Mouse (Mus musculus): ENCODE data around the gene Actn3. TPM values are rescaled to one million over a fixed set of nuclear protein-coding genes. Genes with fewer than 3 reads are reported as not detected.

Actn3 gene
- polyA plus RNA-seq, 1 experiment from 2014 or later: 29.6 TPM

GRCm38 (mm10) chr19:4859081-4859480 lies 18.6 kb downstream of the Actn3 start:
- Histone ChIP-seq H3K27me3 (no peaks in the 10 kb centered on the region), H3K9ac (no peak overlapping the region), H3K4me3 (replicated peaks) (no peak overlapping the region), H3K4me2 (replicated peaks) (no peak overlapping the region), H3K4me1 (peaks cover 7% of the 10 kb centered on the region; the same call in 1 of the 2 replicates), H3K36me3 (peaks cover 17% of the 10 kb centered on the region; the same call in 1 of the 2 replicates), H3K27ac (replicated peaks) (no peak overlapping the region), H3K9me3 (replicated peaks) (no peaks in the 10 kb centered on the region)
- 62% methylated on average over 6 of the region's 6 CpGs for WGBS
- ATAC-seq (ENCODE audit: insufficient number of reproducible peaks, low FRiP score, low TSS enrichment, low read depth): no peak

- Histone ChIP-seq H3K36me3 (peaks cover 13% of the 10 kb centered on the region; the same call in 1 of the 2 replicates), H3K27ac (replicated peaks) (no peak overlapping the region), H3K9me3 (replicated peaks) (no peaks in the 10 kb centered on the region), H3K4me2 (replicated peaks) (peak overlapping the region; percentile 95), H3K27me3 (no peaks in the 10 kb centered on the region), H3K4me3 (replicated peaks) (peak overlapping the region; percentile 58; the same call in 1 of the 2 replicates), H3K4me1 (peaks cover 7% of the 10 kb centered on the region; the same call in 1 of the 2 replicates), H3K9ac (0 out of 2 replicates have a peak overlapping the region, but pooled peaks have one; percentile 57)
- no peak for ATAC-seq (ENCODE audit: insufficient number of reproducible peaks, low FRiP score, low TSS enrichment, low read depth)
- 70% methylated on average over 4 of the region's 4 CpGs for WGBS
These were observed 21.8 kb downstream of the Actn3 start for GRCm38 (mm10) chr19:4855951-4856350.

- no peak overlapping the region for H3K27ac ChIP-seq (replicated peaks)
- peak; percentile 55 for ATAC-seq (ENCODE audit: insufficient number of reproducible peaks, low FRiP score, low TSS enrichment, low read depth)
These were observed 22.3 kb downstream of the Actn3 start for GRCm38 (mm10) chr19:4855470-4855820.

DNA sequence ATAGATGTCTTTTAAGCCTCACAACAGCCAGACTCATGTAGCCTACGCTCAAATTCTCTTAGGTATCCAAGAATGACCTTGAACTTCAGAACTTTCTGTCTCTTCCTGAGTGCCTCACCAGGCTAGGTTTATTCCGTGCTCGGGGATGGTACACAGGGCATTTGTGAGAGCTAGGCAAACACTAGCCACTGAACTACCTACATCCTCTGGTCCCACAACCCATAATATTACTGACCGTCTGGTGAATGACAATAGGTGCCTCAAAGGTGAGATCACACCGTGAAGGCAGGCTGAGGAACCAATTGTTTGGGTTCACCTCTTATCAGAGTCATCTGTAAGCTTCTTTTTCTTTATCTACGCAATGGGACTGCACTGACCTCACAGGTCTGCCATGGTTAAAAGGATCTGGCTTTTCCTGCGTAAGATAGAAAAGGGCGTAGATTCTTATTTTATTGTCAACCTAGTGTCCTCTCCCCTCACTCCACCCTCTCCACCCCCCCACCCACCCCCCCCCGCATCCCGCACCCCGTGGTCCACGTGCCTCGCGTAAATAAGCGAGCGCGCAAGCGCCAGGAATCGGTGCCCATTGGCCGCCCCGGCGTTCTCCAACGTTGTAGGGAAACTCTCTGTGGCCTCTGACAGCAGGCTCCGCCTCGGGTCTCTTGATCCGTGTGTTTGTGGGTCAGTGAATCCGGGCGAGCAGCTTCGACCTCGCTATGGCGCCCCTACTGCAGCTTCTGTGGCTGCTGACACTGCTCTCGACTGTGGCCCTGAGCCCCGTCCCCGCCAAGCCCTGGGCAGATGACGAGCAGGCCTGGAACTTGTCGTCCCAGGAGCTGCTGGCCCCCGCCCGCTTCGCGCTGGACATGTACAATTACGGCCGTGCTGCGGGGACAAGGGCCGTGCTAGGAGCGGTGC lies 22.9 kb downstream of the Actn3 start, which contains the start of gene Ctsf:
Ctsf (plus strand) TSS at position 579 of the 918 bp plus-strand sequence.
- Histone ChIP-seq H3K4me1 (peaks cover 7% of the 10 kb centered on the region; the same call in 1 of the 2 replicates), H3K27me3 (no peaks in the 10 kb centered on the region), H3K36me3 (0 out of 2 replicates have a peak, but pooled peaks cover 7% of the 10 kb centered on the region), H3K9ac (peak within 1 kb of the TSS; percentile 57), H3K4me2 (replicated peaks) (peak within 1 kb of the TSS; percentile 95), H3K4me3 (replicated peaks) (peak within 1 kb of the TSS; percentile 58), H3K27ac (replicated peaks) (no peak within 1 kb of the TSS), H3K9me3 (replicated peaks) (no peaks in the 10 kb centered on the region)
- ATAC-seq (ENCODE audit: insufficient number of reproducible peaks, low FRiP score, low TSS enrichment, low read depth): peak; percentile 77; the same call in 1 of the 2 replicates
- WGBS: 3% methylated on average over 45 of the region's 45 CpGs

More at GRCm38 (mm10) chr19:4855470-4855820, 22.3 kb downstream of the Actn3 start:
- Histone ChIP-seq H3K9me3 (replicated peaks) (no peaks in the 10 kb centered on the region), H3K4me3 (replicated peaks) (peak overlapping the region; percentile 58), H3K9ac (peak overlapping the region; percentile 57), H3K36me3 (peaks cover 10% of the 10 kb centered on the region; the same call in 1 of the 2 replicates), H3K4me2 (replicated peaks) (peak overlapping the region; percentile 95), H3K27me3 (no peaks in the 10 kb centered on the region), H3K4me1 (peaks cover 7% of the 10 kb centered on the region; the same call in 1 of the 2 replicates)
- WGBS: 1% methylated on average over 14 of the region's 14 CpGs

DNA sequence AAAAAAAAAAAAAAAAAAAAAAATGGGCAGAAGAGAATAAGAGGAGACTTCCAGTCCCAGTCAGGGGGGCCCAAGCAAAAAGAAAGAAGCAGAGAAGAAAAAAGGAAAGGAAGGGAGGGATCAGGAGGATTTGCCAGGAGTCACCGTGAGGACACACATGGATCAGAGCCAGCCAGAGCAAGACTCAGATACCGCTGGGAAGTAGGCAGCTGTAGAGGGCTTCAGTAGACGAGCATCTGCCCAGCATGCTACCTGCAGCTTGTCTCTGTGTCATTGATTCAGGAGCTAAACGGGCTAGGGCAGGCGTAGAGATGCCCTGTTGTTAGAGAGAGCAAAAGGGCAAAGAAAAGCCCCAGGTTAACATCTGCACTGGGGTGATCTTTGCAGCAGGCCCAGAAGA lies 27.4 kb downstream of the Actn3 start:
- H3K4me1 ChIP-seq: 0 out of 2 replicates have a peak, but pooled peaks cover 3% of the 10 kb centered on the region
- WGBS: 47% methylated on average over 5 of the region's 5 CpGs
- H3K36me3 ChIP-seq: no peaks in the 10 kb centered on the region
- H3K27me3 ChIP-seq: no peaks in the 10 kb centered on the region
- ATAC-seq (ENCODE audit: insufficient number of reproducible peaks, low FRiP score, low TSS enrichment, low read depth): no peak
- no peak overlapping the region for H3K9ac ChIP-seq
- H3K4me2 ChIP-seq (replicated peaks): no peak overlapping the region
- no peak overlapping the region for H3K4me3 ChIP-seq (replicated peaks)
- H3K9me3 ChIP-seq (replicated peaks): no peaks in the 10 kb centered on the region
- H3K27ac ChIP-seq (replicated peaks): no peak overlapping the region

DNA sequence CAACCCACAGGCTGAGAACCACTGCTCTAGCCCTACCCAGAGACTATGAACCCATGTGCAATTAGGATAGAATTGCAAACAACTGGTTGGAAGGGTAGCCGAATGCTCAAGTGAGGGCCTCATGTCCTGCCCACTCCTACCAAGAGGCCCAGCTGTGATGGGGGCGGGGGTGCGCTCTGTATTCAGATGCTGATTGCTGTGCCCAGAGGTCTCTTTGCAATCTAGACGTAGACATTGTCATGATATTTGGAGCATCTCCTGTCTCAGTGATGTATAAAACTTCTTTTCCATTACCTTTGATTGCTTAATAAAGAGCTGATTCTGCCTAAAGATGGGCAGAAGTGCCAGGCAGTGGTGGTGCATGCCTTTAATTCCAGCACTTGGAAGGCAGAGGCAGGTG lies 27.9 kb downstream of the Actn3 start:
- no peaks in the 10 kb centered on the region for H3K36me3 ChIP-seq
- no peaks in the 10 kb centered on the region for H3K9me3 ChIP-seq (replicated peaks)
- 0 out of 2 replicates have a peak, but pooled peaks cover 3% of the 10 kb centered on the region for H3K4me1 ChIP-seq
- no peak overlapping the region for H3K9ac ChIP-seq
- no peak overlapping the region for H3K4me2 ChIP-seq (replicated peaks)
- H3K27me3 ChIP-seq: no peaks in the 10 kb centered on the region
- no peak for ATAC-seq (ENCODE audit: insufficient number of reproducible peaks, low FRiP score, low TSS enrichment, low read depth)
- 54% methylated on average over 4 of the region's 4 CpGs for WGBS
- no peak overlapping the region for H3K27ac ChIP-seq (replicated peaks)
- H3K4me3 ChIP-seq (replicated peaks): no peak overlapping the region

GRCm38 (mm10) chr19:4847490-4847889 lies 30.2 kb downstream of the Actn3 start:
- ATAC-seq (ENCODE audit: insufficient number of reproducible peaks, low FRiP score, low TSS enrichment, low read depth): no peak

GRCm38 (mm10) chr19:4845846-4846245 lies 31.9 kb downstream of the Actn3 start:
- WGBS: 72% methylated on average over 2 of the region's 2 CpGs
- H3K9ac ChIP-seq: no peak overlapping the region
- no peaks in the 10 kb centered on the region for H3K9me3 ChIP-seq (replicated peaks)
- H3K4me3 ChIP-seq (replicated peaks): no peak overlapping the region
- no peak for ATAC-seq (ENCODE audit: insufficient number of reproducible peaks, low FRiP score, low TSS enrichment, low read depth)
- H3K4me2 ChIP-seq (replicated peaks): no peak overlapping the region
- H3K4me1 ChIP-seq: no peaks in the 10 kb centered on the region
- H3K36me3 ChIP-seq: no peaks in the 10 kb centered on the region
- peaks cover 16% of the 10 kb centered on the region for H3K27me3 ChIP-seq
- H3K27ac ChIP-seq (replicated peaks): no peak overlapping the region

More at GRCm38 (mm10) chr19:4847490-4847889, 30.2 kb downstream of the Actn3 start:
- no peaks in the 10 kb centered on the region for H3K36me3 ChIP-seq
- 23% methylated on average over 7 of the region's 7 CpGs for WGBS
- no peaks in the 10 kb centered on the region for H3K27me3 ChIP-seq
- no peak overlapping the region for H3K27ac ChIP-seq (replicated peaks)
- H3K4me1 ChIP-seq: no peaks in the 10 kb centered on the region
- no peaks in the 10 kb centered on the region for H3K9me3 ChIP-seq (replicated peaks)
- no peak overlapping the region for H3K9ac ChIP-seq
- H3K4me2 ChIP-seq (replicated peaks): no peak overlapping the region
- no peak overlapping the region for H3K4me3 ChIP-seq (replicated peaks)

DNA sequence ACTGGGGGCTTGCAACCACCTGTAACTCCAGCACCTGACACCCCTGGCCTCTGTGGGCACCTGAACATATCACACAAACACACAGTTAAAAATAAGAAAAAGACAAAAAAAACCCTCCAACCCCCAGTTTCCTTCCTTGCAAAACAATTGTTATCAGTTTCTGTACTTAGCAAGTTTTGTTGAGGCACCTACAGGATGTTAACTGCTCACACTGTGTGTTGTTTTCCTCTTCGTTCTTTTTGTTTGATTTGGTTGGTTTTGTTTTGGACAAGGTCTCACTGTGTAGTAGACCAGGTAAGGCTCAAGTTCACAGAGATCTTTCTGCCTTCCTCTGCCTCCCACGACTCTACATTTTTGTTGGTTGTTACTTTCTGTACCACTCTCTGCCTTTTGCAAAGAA lies 35.1 kb downstream of the Actn3 start:
- H3K36me3 ChIP-seq: no peaks in the 10 kb centered on the region
- peaks cover 19% of the 10 kb centered on the region for H3K4me1 ChIP-seq
- peaks cover 28% of the 10 kb centered on the region for H3K27me3 ChIP-seq
- ATAC-seq (ENCODE audit: insufficient number of reproducible peaks, low FRiP score, low TSS enrichment, low read depth): no peak
- 74% methylated on average over 2 of the region's 2 CpGs for WGBS
- no peak overlapping the region for H3K9ac ChIP-seq
- H3K9me3 ChIP-seq (replicated peaks): no peaks in the 10 kb centered on the region
- H3K27ac ChIP-seq (replicated peaks): no peak overlapping the region
- H3K4me3 ChIP-seq (replicated peaks): no peak overlapping the region
- H3K4me2 ChIP-seq (replicated peaks): no peak overlapping the region

DNA sequence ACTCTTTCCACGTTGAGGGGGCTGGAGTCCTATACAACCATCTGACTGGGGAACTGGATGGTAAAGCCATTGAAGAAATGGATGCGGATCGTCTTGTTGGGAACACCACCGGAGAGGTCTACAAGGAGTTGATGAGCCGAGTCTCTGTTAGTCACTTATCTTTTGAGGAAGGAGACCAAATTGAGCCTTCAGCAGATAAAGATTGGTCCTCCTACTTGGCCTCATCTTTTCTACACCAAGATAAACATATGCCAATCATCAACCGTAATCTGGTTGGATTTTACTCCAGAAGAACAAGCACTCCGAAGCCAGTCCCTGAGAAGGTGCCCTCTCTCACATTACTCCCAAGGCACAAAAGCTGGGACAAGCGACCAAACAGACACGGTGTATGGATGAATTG lies 36.9 kb downstream of the Actn3 start:
- Histone ChIP-seq H3K27me3 (peaks cover 28% of the 10 kb centered on the region), H3K4me3 (replicated peaks) (no peak overlapping the region), H3K36me3 (0 out of 2 replicates have a peak, but pooled peaks cover 2% of the 10 kb centered on the region), H3K27ac (replicated peaks) (no peak overlapping the region), H3K9me3 (replicated peaks) (no peaks in the 10 kb centered on the region), H3K4me1 (peaks cover 22% of the 10 kb centered on the region), H3K9ac (no peak overlapping the region), H3K4me2 (replicated peaks) (no peak overlapping the region)
- WGBS: 82% methylated on average over 9 of the region's 9 CpGs
- ATAC-seq (ENCODE audit: insufficient number of reproducible peaks, low FRiP score, low TSS enrichment, low read depth): no peak

GRCm38 (mm10) chr19:4839149-4839548 lies 38.6 kb downstream of the Actn3 start, which contains the start of the genes Ccs and Ccdc87:
Gene Ccs (minus strand): TSS chr19:4839332.
Gene Ccdc87 (plus strand): TSS chr19:4839366.
- H3K9ac ChIP-seq: peak within 1 kb of the TSS; percentile 75
- under 1% methylated on average over 25 of the region's 25 CpGs for WGBS
- H3K9me3 ChIP-seq (replicated peaks): no peaks in the 10 kb centered on the region
- 0 out of 2 replicates have a peak within 1 kb of the TSS, but pooled peaks have one; percentile 25 for H3K27ac ChIP-seq (replicated peaks)
- H3K4me2 ChIP-seq (replicated peaks): peak within 1 kb of the TSS; percentile 98
- peak; percentile 97 for ATAC-seq (ENCODE audit: insufficient number of reproducible peaks, low FRiP score, low TSS enrichment, low read depth)
- H3K4me3 ChIP-seq (replicated peaks): peak within 1 kb of the TSS; percentile 64
- H3K4me1 ChIP-seq: peaks cover 22% of the 10 kb centered on the region
- H3K36me3 ChIP-seq: 0 out of 2 replicates have a peak, but pooled peaks cover 2% of the 10 kb centered on the region
- H3K27me3 ChIP-seq: peaks cover 28% of the 10 kb centered on the region
